Mouse (Mus musculus) CH12F3 (cell line): ENCODE measurements around the gene Neu2.

Source experiments
- in situ Hi-C: fragments of 300-500 bp; cut with MboI; formaldehyde crosslinking; loops from 2 replicates; pipeline ENCODE4 v1.14.3; 2020; ENCODE audit warnings: low sequenced_read_pairs

Neu2 gene

DNA sequence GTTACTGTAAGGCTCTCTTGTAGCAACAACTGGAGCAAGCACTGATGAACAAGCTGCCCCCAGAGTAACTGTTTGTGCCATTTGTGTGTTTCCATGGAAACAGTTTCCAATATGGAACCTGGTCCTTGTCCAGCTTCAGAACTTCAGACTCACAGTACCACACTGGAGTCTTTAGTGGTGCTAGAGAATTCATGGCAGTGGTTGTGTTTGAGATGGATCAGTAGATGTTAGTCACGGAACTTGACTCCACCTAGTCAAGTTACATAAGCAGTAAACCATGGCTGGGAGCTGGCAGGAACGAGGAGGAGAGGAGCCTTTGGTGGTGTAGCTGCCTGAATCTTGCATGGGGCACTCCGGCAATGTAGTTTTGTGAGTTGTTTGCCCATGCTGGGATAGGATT lies 24.4 kb downstream of the Neu2 start:
- in situ Hi-C loops: no loop called here

DNA sequence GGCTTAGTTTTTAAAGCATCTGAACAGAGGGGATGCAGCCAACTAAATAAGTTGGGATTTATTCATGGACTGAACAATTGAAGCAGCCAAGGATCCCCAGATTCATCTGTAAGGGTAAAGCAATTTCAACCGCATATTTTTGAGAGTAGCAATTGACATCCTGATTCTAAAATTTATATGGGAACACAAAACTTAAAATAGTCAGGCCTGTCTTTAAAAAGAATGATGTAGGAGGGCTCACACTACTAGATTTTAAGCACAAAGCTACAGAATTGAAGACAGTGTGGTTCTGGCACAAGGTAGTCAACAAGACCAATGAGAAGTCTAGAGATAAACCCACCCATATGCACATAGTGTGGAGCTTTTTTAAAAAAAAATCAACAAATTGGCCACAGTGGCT lies 27.3 kb downstream of the Neu2 start:
- in situ Hi-C loops: no loop called here

DNA sequence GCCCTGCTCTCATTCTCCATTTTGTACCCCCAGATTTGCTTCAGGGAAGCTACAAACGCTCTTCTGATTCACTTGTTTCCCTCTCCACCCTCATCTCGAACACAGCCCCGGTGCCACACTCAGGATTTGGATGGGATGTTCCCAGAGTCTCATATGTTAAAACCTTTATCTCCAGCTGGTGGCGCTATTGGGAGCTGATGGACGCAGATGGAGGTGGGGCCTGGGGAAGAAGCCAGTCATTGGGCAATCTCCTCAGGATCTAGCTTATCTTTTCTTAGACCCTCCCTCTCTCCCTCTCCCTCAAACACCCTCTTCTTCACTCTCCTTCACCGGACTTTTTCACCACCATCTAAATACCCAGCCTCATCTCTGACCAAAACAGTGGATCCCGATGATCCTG lies 31.9 kb downstream of the Neu2 start:
- in situ Hi-C loops: no loop called here

DNA sequence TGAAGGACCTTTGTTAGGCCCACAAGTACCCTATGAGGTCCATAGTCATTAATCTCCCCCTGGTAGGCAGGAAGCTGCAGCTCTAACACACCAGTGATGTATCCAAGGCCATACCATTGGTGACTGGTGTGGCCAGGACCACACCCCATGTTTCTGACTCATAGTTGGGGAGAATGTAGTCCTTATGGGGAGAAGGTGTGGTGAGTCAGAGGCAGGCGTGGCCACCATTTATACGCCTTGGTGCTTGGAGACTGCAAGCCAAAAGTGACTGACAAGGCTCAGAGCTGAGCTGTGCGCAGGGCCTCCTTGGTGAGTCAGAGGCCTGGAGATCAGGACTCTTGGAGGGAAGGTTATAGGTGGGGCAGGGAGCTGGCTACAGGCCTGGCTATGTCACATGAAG lies 41.3 kb downstream of the Neu2 start:
- in situ Hi-C loops: no loop called here

DNA sequence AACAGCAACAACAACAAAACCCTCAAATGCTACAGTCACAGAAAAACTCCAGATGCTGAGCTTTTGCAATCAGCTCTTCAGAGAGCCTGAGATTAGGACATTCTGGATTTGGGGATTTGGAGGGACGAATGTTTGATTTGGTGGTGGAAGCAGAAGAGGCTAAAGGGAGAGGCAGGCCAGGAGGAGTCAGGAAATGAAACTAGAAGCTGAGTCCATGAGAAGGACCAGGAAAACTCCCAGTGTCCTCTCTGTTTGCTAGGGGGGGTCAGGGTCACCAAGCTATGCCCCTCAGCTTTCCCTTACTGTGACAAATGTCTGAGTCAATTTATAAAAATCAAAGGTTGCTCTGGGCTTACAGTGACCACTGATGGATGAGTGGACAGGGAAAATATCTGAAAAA lies 43.9 kb downstream of the Neu2 start:
- in situ Hi-C loops: no loop called here

DNA sequence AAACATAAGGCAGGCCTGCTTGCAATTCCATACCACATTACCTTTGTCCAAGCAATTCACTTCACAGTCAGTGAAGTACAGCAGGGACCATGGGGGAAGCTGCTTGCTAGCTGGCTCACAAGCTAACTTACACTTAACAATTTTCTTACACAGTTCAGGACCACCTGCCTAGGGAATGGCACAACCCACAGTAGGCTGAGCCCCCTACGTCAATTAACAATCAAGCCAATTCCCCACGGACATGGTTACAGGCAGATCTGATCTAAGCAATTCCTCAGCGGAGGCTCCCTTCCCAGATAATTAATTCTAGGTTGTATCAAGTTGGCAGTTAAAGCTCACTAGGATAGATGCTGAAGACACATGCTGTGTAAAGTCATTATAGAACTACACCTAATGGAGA lies 53.3 kb downstream of the Neu2 start:
- in situ Hi-C loops: no loop called here

DNA sequence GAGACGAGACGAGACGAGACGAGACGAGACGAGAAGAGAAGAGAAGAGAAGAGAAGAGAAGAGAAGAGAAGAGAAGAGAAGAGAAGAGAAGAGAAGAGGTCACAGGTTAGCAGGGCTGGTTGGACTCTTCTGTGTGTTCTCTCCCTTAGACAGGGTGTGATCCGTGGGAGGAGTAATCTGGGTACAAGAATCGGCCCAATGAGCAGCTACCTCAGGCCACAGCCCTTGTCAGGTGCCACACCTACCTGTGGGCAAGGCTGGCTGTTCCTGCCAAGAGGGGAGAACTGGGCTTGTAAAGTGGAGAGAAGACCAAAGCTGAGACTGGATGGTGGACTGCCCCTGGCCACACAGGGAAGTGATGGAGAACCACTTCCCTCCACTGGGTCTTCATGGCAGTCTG lies 56.1 kb downstream of the Neu2 start:
- in situ Hi-C loops: no loop called here

DNA sequence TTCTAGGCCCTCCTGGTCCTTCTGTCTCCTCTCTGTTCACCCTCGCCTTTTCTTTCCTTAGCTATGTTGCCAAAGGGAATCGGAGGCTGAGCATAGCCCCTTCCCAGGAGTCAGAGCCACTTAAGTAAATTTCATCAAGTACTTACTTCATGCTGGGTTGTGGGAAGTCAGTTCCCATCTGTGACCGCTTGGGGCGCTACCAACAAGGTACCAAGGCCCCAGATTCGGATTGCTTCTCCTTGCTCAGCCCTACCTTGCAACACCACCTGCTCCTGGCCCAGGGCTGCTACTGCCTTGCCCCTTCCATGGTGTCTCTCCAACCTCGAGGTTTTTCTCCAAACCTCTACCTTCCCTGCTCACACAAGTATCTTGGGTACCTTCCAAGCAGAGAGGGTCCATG lies 58.7 kb downstream of the Neu2 start:
- in situ Hi-C loops: no loop called here

DNA sequence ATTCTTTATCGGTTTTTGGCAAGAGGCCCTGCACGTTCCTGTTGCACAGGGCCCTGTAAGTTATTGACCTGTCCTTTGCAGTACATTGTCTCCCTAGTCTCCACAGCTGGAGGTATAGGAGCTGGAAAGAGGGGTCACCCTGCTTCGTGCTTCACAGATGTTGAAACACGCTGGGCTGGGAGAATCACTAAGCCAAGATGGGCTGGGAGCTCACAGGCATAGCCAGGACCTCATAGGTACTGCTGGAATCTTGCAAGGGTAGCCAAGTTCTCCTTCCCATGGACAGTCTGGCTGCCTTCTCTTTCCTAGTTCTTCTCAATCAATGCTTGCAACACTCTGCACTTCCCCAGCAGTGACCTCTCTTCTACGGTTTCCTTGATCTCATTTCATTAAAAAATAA lies 63.6 kb downstream of the Neu2 start:
- in situ Hi-C loops: no loop called here

DNA sequence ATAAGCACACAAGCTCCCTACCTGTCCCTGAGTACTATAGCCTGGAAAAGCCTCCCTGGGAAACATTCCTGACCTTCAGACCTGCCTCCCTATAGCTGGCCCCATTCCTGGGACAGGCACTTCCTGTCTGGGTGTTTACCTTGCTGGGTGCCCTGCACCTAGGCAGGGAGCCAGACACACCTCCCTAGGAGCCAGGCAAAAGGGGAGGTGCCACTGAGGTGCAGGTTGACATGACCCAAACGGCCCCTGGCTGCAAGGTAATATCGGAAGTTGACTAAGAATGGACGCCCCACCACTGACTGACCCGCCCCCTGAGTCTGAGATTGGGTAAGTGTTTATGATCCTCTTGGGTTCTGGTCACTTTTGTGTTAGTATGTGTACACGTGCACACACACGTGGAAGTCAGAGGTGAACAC lies 64.1 kb downstream of the Neu2 start, which contains the start of gene Ngef:
Gene Ngef (minus strand): TSS at position 71 of the 416 bp plus-strand sequence.
- in situ Hi-C loops: no loop called here

DNA sequence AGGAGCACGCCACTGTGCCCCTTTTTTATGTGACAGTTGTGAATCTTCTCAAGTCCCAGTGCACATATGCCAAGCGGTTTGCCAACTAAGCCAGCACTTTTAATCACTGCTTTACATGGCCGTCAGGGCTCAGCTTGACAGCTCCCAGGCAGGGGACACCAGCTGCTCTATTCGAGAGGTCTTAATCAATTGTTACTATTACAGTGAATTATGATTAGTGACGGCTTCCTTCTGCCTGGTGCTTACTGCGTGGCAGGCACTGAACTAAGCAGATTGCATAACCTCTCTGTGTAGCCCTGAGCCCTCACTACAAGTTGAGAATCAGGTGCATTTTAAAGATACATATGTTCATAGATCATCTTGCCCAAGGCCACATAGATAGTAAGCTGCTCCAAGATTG lies 64.7 kb downstream of the Neu2 start:
- in situ Hi-C loops: no loop called here

DNA sequence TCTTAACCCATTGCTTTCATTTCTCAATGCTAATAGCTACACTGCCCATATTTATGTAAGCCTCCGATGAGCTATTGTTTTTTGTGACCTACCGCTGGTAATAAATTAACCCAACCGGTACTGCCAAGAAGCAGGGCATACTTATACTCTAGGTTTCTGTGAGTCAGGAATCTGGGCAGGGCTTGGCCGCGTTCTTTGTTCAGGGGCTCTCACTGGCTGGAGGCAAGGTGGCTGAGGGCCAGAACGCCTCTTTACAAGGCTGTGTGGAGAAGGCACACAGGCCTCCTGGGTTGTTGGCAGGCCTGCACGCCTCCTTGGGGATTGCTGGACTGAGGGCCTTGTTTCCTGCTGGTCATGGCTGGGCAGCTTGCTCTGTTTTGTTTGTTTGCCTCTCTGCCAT lies 65.1 kb downstream of the Neu2 start:
- in situ Hi-C loops: no loop called here

DNA sequence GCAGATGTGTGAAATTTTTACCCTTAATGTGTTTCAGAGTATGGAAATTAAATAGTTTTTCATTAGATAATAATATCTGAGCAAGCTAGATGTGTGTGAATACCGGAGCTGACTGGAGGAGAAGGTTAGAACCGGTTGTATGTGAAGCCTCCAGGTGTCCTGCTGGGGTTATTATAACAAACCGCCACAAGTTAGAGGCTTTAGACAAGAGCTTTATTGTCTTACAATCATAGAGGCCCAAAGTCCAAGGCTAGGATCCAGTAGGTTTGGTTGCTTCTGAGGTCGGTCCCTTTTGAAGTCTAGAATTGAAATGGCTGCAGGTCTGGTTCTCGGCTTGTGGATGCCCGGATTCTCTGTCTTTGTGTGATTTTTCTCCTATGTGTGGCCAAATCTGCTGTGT lies 69.3 kb downstream of the Neu2 start:
- in situ Hi-C loops: no loop called here

DNA sequence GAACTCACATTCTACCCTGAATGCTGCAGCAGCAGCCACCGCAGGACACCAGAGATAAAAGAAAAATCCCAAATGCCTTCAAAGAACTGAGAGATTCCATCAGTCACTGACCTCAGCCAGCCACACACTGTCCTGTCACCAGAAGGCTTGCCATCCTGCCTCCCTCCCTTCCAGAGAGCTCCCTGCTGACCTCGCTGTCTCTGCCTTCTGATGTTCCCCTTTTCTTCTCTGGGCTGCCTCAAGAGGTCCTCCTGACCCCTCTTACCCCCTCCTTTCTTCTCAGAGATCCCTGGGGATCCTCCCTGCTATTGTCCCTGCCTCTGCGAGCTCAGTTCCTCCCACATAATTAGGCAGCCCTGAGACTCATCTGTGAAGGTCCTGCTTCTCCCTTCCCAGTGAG lies 71.1 kb downstream of the Neu2 start:
- in situ Hi-C loops: no loop called here

DNA sequence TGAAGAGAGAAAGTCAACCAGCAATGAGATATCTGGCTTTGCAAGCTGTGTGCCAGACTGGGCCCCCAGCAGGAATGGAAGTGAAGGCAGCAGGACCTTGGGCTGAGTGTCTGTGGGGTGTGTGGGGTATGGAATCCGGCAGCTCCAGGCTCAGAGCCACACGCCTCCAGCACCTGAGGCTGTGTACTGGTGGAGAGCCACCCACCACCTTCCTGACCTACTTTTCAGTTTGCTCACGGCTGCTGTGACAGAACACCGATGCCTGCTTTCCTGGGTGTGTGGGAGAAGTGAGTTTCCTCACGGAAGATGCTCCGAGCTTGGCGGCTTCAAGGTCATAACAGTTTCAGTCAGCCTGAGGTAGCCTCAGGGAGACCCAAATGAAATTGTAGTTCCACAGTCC lies 79.5 kb downstream of the Neu2 start:
- in situ Hi-C loops: no loop called here

DNA sequence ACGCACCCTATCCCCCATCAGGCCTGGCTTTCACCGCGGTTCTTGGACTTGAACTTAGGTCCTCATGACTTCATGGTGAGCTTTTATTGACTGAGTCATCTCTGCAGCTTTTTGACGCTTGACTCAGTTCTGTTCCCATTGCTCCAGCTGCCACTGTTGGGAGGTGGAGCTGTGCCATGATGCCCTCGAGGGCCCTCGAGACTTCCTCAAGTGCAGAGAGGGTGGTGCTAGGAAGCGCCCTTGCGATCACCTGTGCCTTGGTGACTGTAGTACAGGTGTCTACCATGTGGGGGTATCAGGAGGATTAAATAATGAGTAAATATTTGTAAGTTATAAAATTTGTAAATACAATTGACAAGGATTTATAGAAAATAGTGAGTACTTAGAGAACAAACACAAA lies 80.3 kb downstream of the Neu2 start:
- in situ Hi-C loops: no loop called here

DNA sequence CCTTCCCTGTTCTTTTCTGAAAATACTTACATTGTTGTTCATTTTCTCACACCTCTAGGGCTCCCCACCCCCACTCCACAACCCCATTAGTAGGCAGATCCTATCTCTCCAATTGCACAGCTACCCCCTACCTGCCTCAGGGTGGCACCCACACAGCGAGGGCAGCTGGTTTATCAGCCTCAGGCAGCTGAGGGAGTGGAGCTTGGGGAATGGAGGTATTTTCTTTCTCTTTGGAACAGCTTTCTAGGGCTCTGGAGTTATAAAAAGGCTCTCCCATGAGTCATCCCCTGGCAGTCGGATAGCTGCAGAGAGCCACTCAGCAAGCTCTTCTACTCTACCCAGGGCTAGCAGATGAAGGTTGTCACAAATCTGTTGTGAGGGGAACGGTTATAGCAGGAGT lies 84.6 kb downstream of the Neu2 start:
- in situ Hi-C loops: no loop called here

DNA sequence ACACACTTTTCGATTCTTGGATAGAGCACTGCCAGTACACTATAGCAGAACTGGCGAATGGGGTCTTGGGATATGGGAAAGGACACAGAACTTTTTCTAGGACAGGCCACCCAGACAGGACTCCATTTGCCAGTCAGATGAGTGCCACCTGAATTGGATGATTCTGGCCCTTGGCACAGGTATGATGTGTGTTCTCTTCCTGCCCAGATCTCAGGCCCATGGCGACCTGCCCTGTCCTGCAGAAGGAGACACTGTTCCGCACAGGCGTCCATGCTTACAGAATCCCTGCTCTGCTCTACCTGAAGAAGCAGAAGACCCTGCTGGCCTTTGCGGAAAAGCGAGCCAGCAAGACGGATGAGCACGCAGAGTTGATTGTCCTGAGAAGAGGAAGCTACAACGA lies 85.0 kb downstream of the Neu2 start:
- in situ Hi-C loops: no loop called here

DNA sequence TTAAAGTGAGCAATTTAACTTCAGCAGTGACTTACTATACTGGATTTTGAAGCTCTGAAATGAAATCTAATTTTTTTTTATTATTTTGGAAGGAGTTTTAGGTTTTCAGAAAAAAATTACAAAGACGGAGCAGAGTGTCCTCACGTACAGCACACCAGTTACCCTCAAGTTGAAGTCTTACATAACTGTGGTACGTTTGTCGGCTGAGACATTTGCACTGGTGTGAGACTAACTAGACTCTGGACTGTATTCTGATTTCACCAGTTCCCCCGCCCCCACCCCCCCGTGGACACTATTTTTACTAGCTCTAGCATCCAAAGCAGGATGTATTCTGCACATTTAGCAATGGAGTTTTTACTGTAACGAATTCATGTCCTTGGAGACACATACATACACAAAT lies 90.8 kb downstream of the Neu2 start:
- in situ Hi-C loops: no loop called here

DNA sequence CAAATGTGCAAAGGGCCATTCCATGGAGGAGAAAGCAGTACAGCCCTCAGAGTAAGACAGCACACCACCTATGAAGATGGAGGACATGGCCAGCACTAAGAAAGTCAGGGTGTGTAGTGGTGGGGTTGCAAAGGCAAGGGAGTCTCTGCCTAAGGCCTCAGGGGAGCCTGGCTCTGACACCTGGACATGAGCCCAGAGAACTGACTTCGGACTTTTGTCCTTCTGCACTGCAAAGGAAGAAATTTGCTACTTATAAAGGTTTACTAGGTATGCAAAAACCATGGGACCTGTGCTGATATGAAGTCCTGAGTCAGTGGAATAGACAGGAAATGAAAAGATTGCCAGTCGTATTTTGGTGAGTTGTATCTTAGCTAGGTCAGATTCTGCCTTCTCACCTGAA lies 92.1 kb downstream of the Neu2 start:
- in situ Hi-C loops: no loop called here

DNA sequence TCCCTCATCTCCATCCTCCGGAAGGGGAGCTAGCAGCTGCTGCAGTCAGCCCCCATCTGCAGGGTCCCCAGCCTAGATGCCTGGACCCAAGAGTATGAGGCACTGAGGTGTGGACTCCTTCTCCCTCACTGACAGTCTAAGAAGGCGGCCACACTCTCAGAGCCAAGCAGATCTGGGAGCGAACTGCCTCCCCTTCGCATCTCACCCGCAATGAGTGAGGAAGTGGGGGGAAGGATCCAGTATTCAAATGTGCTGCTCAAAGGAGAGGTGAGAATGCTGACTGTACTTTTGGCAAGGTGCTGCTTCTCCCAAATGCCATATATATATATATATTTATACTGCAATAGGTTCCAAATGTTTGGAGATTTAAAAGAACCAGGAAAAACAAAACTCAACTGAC lies 93.7 kb downstream of the Neu2 start:
- in situ Hi-C loops: no loop called here

DNA sequence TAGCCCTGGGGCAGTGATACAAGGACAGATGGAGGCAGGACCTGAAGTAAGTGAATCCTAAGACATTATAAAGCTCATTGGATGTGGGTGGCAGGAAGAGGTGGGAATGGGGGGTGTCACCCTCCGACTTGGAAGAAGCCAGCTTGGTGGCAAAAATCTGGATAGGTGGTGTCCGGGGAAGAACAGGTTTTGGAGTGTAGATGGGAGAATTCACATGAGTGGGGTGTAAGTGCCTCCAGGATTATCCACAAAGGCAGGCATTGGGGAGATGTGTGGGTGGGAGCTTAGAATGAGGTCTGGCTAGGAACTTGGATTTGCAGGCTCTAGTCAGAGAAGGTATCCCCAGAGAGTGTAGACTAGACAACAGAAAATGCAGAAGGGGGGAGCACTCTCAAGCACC lies 95.6 kb downstream of the Neu2 start:
- in situ Hi-C loops: no loop called here

DNA sequence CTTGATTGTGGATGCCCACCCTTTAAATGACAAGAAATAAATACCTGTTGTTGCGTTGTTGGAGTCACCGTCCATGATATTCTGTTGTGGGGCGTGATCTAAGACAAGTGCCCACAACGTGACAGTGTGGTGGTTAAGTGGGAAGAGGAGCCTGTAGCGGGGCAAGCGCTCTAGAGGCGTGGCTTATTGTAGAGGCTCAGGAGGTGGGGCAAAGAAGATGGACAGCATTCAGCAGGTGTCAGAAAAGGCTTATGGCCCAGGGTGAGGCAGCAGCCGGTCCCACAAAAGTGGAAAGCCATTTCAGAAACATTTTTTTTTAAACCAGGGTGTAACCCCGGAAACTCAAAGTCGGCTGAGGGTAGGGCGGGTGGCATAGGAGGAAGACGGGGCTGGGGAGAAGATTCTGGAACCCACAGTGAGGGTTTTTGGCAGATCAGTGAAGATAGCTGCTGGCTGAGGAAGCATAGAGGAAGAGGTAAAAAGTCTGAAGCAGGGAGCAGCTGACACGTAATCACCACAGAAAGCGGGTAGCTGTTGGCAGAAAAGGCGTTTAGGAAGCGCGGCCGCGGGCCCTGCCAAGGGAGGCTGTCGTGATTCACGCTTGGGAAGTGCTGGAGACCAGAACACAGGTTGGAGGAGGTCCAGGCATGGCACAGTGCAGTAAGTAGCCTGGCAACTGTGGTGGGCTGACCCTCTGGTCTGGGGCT lies 97.8 kb downstream of the Neu2 start:
- in situ Hi-C loops: no loop called here
